Mouse (Mus musculus): ENCODE data around the gene Vmn1r122. TPM values are rescaled to one million over a fixed set of nuclear protein-coding genes. Genes with fewer than 3 reads are reported as not detected.

Vmn1r122 gene
- polyA plus RNA-seq (2012; fragmentation: generic; extraction: Trizol): not detected

GRCm38 (mm10) chr7:21134028-21134427, at the start of gene Vmn1r122:
Vmn1r122 (minus strand) TSS chr7:21134128.

GRCm38 (mm10) chr7:21161885-21162284, 28.0 kb upstream of the Vmn1r122 start, which contains the start of gene Vmn1r123:
Vmn1r123 (plus strand) TSS chr7:21162185.

GRCm38 (mm10) chr7:21098413-21098812, 35.5 kb downstream of the Vmn1r122 start, which contains the start of gene Vmn1r121:
Vmn1r121 (minus strand) TSS chr7:21098513.

Other genes with a start within 250 kb of the Vmn1r122 start
- gene Vmn1r118, start 221.8 kb downstream of the Vmn1r122 start, polyA plus RNA-seq (2012; fragmentation: generic; extraction: Trizol): not detected
- not detected for gene Vmn1r119, start 121.7 kb downstream of the Vmn1r122 start, polyA plus RNA-seq (2012; fragmentation: generic; extraction: Trizol)
- not detected for gene Vmn1r120, start 80.3 kb downstream of the Vmn1r122 start, polyA plus RNA-seq (2012; fragmentation: generic; extraction: Trizol)
- gene Vmn1r121, start 35.6 kb downstream of the Vmn1r122 start, polyA plus RNA-seq (2012; fragmentation: generic; extraction: Trizol): not detected
- gene Vmn1r123, start 28.1 kb upstream of the Vmn1r122 start, polyA plus RNA-seq (2012; fragmentation: generic; extraction: Trizol): not detected
- gene Gm5157, start 56.3 kb upstream of the Vmn1r122 start, polyA plus RNA-seq (2012; fragmentation: generic; extraction: Trizol): not detected
- gene Vmn1r124, start 126.5 kb upstream of the Vmn1r122 start, polyA plus RNA-seq (2012; fragmentation: generic; extraction: Trizol): not detected
- gene Vmn1r125, start 138.1 kb upstream of the Vmn1r122 start, polyA plus RNA-seq (2012; fragmentation: generic; extraction: Trizol): not detected
- not detected for gene Vmn1r126, start 167.3 kb upstream of the Vmn1r122 start, polyA plus RNA-seq (2012; fragmentation: generic; extraction: Trizol)
- gene Vmn1r127, start 185.7 kb upstream of the Vmn1r122 start, polyA plus RNA-seq (2012; fragmentation: generic; extraction: Trizol): not detected
- not detected for gene Vmn1r128, start 215.2 kb upstream of the Vmn1r122 start, polyA plus RNA-seq (2012; fragmentation: generic; extraction: Trizol)
- gene Vmn1r129, start 227.2 kb upstream of the Vmn1r122 start, polyA plus RNA-seq (2012; fragmentation: generic; extraction: Trizol): not detected